Mouse (Mus musculus) ES-Bruce4 (cell line): ENCODE data around the gene Mon1a.

Source experiments
- CTCF ChIP-seq: IDR thresholded peaks from one replicate; pipeline ENCODE4 v1.8.1; 2011; ENCODE audit warnings: low read depth, low read length
- POLR2A ChIP-seq: IDR thresholded peaks from one replicate; pipeline ENCODE4 v1.8.1; 2011; ENCODE audit warnings: low read length; ENCODE audit not compliant: insufficient read depth

GRCm38 (mm10) chr9:107906252-107906966 is 18.5 kb downstream of the Mon1a start, which contains the start of gene Mst1r:
- TF ChIP-seq POLR2A (no peak), CTCF (no peak)
